Mouse (Mus musculus) granulocyte monocyte progenitor cell, adult 5-6 weeks (primary cell): Measurements from ENCODE around the gene Dclk1. TPM values are rescaled to one million over a fixed set of nuclear protein-coding genes. Genes with fewer than 3 reads are reported as not detected.

Experiments
- ATAC-seq: replicated peaks from 2 replicates; pipeline ENCODE4 v1.8.0; 2016; ENCODE audit warnings: mild to moderate bottlenecking, moderate TSS enrichment, inconsistent platforms; ENCODE audit not compliant: poor library complexity, severe bottlenecking
- total RNA-seq, 2 experiments: library from RNA; stranded (forward) in 1 of 2; stranded (reverse) in 1 of 2; fragments of 200-712, 200-1000 nt in 1 of 2; fragments of >200 nt in 1 of 2; fragmentation: Nextera tagmentation in 1 of 2; gene quantifications; 2 replicates each; pipeline ENCODE4 v1.2.3; 2014 to 2017

Dclk1 gene
- total RNA-seq, 2 experiments from 2014 or later: not detected

DNA sequence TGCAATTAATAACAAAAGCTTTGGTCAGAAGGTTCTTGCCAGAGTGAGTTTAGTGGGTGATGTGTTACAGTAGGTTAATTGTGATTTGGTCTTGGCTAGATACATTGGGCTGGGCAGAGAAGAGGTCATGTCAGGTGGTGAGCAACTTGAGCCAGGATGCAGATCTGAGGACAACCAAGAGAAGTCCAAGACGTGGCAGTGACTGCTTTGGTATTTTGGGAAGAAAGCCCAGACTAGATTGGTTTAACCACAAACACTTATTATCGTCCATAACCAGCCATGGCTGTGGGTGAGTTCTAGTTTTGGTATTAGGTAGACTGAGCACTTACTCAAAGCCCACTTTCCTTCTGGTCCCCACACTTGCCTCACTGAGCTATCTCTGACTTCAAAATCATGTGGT lies 287.2 kb downstream of the Dclk1 start:
- no peak for ATAC-seq

DNA sequence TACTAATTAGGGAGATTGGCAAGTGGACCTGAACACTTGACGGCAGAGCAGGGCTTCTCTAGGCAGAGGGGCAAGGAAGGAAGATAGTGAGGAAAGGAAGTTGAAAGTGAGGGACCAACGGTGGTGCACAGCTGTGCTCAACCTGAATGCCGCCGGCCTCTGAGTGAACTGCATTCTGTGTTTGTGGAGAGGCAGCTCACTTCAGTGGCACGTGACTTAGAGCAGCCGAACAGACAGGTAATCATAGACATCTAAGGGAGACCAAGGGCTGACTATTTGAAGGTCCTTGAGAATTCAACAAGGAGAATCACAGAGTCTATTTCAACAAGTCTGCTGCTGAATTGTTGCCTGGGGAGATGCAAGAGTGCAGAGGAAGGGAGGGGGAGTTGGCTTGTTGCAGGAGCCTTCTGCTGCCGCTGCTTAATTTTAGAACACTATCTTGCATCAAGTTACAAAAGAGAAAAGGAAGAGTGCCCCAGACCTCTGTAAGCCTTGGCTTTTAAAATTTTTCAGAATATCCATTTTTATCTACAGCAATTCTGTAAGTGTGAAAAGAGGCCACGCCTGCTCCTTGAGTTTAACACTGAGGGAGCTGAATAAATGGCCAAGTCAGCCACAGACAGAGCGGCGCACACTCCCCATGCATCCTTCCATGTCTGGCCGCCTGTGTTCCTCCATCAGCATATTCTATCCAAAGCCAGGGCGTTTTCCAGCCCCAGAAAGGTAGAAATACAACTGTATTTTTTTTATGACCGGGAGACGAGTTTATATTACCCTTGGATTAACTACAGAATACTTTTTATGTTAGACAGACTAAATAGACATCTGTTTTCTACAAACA lies 289.3 kb downstream of the Dclk1 start:
- no peak for ATAC-seq

DNA sequence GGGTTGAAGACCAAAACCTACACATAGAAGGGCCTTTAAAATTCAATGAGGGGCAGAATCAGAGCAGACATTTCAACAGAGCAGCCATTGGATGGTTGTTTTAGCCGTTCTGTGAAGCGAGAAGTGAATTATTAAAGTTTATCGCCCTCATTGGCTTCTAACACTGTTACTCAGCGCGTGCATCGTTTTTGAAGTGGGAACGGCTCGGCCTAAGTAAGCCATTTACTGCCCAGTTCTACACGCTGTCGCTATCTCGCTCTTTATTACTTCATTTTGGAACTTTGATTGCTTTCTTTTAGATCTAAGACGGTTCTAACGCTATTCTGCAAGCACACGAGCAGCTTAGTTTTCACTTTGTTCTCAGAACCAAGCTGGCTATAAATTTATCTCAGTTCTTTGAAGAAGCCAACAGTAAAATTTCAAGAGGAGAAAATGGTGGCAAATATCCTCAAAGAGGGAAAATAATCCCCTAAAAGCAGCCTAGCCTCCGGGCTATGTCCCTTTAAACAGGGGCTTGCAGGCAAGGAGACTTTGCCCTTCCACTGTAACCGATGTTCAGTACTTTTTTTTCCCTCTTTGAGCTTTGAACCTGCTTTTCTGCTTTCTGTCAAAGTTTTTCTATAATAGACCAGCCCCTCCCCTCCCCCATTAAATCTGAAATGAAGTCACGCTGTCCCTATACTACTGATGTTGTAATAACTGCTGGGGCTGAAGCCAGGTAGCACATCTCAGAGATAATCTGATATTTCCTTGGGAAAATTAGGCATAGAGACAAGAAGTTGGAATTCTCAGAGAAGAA lies 290.2 kb downstream of the Dclk1 start:
- ATAC-seq: no peak

DNA sequence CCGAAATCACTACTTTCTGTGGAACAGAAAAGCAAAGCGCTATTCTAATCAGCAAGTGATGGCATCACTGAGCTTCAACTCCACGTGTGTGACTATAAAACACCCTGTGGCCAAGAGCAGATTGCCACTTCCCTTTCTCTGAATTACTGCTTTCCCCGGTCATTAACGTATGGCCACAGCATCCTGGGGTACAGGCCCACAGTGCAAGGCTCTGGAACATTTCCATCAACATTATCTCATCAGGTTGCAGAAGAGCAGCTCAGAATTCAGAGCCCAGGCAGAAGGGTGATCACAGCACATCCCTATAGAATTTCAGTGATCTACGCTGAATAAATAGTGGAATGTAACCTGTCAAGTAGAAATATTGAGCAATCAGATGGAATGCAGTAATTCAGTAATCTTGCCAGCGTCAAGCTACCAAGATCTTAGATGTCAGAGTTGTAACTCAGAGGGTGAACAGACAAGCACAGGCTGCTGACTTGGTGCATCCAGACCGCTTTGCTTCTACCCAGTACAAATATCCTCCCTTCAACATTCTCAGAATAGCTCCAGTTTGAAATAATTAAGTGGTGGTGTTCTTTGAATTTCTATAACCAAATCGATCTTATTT lies 293.5 kb downstream of the Dclk1 start:
- peak; percentile 95 for ATAC-seq

DNA sequence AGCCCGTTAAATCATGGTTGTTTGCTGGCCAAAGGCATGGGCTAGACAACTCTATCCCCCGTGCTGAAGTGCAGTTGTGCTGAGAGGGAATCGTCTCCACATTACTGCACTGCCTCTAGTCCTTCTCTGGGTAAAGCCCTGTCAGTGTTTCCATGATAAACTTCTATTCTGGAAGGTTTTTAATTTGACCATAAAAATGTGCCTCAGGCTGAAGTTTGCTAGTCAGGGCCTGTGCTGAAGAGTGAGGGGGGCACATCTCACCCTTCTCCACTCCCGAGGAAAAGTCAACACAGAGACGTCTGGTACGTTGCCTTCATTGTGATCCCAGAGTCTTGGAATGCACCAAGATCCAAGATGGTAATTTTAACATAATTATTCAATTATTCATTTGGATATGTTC lies 294.7 kb downstream of the Dclk1 start:
- no peak for ATAC-seq

DNA sequence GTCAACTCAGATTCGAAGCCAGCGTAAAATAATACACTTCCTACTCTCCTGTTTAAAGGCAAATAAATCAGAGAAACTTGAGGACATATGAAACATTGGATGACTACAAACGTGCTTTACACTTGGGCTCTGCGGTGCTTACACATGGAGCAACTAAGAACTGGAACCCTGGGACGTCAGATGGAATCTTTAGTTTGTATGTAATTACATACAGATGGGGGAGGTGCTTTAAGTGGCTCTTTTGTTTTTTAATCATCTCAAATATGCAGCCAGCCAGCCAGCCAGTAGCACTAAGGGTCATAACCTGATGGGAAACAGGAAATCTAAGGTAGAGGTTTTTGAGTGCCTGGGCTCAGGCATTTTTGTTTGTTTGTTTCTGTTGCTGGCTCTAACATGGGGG lies 295.6 kb downstream of the Dclk1 start:
- ATAC-seq: no peak

DNA sequence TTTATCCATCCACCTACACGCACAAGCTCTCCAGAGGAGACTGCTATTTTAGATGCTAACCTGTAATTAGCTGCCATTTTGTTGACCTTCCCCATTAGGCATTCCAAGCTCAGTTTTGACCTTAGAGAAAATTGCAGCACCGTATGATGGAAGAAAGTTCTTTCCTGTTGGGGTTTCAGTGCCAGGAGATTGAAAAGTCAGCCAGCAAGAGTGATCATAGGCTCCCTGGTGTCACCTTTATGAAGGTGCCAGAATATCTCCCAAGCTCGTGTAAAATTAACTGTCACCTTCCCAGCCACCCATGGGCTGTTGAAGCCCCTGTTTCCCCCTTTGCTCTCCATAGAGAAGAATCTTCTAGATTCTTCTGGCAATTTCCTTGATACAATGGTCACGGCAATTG lies 297.2 kb downstream of the Dclk1 start:
- no peak for ATAC-seq

DNA sequence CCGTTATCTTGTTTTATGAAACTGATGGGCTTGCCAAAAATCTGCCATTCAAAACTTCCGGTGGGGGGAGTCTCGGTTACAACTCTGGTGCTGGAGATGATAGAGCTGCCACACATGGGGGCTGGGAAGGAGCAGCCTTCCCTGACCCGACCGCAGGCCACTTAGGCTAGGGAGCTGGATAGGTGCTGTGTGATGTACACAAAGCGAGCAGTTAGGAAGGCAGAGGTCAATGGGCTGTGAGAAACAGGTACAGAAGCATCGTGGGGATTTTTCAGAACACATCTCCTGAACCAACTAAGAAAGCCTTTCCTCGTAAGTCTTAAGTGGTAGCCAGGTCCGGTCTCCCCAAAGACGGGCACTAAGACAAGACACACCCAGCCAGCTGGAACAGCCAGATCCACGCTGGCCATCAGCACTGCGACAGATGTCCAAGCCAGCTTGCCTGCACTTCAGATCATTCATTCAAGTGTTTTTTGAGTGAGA lies 297.7 kb downstream of the Dclk1 start:
- no peak for ATAC-seq

DNA sequence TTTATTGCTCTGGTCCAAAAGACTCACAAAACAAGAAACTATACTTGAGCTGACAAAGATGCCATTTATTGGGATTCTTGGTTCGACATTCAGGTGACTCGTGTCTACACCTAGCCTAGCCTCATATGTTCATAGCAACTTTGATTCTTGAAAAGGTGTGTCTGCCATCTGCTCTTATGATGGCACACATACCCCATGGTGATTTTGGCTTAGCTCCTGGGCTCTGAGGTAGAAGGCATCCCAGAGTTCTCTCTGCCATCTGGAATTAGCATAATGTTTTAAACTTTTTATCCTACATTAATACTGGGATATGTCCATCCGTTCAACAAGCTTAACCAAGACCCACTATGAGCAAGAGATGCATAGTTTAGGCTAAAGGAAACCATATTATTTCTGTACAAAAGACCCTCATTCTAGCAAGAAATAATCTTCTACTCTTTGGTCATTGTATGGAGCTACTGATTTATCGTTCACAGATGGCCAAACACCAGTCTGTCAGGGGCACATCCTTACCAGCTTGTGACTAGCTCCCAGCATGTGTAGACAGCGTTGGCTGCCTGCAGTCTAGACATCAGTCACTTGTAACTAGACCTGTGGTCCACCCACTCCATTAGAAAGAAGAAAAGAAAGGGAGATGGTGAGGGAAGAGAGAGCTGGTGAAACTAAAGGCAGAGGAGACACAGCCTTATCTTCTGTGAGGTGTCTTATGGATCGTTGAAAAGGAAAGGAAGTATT lies 298.4 kb downstream of the Dclk1 start:
- no peak for ATAC-seq

DNA sequence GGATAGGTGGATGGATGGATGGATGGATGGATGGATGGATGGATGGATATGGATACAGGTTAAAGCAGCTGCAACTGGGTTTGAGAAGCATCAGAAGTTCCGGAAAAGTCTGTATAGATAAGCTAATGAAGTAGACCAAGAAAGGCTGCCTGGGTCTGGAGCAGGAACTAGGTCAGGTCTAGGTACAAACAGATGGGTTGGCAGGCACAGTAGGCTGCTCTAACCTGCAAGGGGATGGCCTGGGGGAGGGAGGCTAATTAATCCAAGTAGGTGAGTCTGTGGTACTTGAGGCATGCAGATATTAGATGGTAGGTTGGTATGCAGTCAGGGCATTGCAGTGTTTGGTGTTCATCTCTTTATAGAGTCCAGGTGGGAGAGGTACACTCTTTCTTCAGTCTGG lies 299.6 kb downstream of the Dclk1 start:
- ATAC-seq: no peak

DNA sequence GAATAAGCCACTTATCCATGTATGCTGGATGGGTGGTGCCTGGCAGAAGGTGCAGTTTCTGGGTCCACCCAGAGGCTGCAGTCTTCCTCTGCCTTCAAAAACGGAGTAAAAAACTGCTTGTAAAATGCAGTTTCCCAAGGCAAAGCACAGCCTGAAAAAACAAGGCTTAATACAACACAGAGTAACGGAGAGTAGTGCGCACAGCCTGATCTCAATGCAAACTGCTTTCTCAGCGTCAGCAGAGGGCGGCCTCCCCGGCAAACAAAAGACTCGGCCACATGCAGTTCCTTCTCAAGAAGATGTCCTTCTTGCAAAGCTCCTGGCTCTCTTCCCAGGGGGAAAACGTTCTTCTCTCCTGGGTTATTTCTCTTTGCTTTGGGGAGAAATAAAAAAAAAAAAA lies 300.1 kb downstream of the Dclk1 start:
- no peak for ATAC-seq

DNA sequence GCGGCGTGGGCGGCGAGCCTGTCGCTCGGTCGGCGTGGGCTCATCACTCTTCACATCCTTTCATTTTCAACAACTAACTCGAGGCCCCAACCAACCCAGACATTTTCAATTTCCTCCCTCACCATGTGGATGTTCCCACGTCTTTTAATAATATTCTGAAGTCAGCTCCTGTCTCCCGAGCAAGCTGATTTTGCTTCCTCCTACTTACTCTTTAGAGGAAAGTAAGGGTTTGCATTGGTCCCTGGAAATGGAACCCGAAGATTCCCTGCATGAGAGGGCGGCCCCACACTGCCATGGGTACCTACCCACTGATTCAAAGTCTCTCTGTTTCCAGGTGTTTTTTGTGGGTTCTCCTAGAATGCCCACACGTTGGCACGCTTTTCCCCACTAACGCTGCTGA lies 300.8 kb downstream of the Dclk1 start:
- ATAC-seq: no peak

DNA sequence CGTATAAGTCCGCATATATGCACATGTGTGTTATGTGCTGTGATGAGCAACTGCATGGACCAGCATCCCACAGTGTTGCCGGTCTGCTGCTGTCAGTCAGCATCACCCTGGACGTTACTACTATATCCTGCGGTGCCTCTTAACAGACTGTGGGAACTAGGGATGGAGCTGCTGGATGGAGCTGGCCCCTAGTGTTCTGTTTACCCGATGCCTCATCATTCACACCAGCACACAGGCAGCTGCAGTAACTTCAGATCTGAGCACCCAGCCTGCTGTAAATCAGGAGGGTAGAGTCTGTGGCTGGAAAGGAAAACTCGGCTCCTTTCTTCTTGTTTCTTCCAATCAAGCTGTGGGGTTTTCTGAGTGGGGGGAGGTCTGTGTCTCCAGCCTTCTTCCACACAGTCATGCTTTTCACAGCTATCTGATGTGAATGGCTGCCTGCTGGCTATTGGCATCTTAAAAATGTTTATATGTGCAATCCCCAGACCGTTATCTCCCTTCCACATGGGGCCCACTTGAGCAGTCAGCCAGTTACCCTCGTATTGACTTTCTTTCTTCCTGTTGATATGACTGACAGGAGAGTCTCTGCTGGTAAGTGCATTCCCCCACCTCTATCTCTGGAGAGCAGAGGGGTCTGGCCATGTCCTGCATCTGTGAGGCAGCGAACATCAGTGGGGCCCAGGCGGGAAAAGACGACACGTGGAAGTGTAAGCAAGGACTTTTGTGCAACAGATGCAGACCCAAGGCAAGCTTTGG lies 301.9 kb downstream of the Dclk1 start:
- no peak for ATAC-seq

DNA sequence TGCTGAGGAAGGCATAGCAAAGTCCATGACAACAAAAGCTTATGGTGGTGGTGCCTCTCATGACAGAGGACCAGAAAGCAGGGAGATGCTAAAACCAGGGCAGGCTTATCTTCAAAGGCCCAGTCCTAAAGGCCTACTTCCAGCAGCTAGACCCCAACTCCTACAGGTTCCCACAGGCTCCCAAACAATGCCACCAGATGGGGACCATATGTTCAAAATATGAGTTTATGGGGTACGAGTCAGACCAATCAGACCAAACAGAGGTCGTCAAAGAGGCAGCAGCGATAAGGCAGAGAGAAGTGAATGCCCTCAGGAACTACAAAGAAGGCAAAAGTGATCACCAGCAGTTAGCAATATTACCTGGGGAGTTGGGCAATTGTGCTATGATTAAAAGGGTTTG lies 303.1 kb downstream of the Dclk1 start:
- no peak for ATAC-seq

DNA sequence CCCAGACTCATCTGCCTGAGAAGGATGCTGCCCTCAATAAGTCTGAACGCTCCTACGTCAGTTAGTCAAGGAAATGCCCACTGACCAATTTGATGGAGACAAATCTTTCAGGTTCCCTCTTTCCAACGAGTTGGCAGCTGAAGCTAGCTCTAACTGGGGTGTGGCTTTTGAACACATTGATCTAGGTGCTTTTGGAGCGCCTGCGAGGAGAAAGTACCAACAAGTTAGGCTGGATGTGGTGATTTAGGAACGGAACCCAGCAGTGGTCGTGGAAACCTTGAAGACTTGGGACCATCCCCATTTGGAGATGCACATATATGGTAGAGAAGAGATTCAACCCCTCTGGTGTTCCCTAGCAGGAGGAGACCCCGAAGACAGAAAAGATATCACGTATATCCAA lies 303.8 kb downstream of the Dclk1 start:
- no peak for ATAC-seq

DNA sequence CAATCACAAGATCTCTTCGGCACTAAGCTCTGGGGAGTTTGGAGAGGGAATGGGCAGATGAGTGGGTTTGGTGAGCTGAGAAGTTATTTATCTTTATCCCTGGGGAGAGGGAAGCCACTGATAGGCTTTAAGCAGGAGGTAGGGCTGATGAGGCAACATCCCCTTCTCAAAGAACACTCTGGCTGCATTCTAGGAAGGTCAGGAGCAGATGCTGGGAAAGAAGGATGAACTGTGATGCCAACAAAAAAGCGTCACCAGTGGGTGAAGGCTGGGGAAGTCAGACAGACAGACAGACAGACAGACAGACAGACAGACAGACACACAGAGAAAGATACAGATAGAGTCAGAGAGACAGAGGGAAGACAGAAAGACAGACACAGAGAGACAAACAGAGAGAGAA lies 304.9 kb downstream of the Dclk1 start:
- no peak for ATAC-seq

DNA sequence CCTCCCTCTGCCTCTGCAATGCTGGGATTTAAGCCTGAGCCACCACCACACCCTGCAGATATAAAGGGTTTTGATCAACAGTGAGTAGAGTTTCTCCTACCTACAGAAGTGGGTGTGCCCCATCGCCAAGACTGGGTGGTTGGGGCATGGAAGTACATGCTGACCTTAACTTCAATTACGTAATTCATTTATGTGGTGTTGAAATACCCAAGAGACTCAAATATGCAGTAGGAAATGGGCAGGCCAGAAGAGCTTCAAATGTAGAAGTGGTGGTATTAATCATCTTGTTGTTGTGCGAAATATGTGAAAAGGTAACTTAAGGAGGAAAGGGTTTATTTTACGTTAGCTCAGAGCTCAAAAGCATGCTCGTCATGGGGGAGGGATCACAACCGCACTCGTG lies 307.2 kb downstream of the Dclk1 start:
- peak; percentile 94 for ATAC-seq

DNA sequence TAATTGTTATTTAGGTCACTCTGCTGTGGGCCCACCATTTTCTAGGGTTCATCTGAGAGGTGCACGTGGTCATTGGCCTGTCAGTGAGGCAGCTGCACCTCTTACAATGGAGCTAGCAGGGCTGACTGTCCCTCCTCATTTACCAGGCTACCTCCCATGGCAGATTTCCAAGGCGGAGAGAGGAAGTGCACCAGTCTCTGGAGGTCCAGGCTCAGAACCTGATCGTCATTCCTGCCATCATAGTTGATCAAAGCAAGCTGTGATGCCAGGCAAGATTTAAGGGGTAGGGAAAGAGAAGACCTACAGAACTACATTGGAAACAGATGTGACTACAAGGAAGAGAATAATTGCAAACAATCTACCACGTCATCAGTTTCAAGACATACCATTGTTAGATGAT lies 308.8 kb downstream of the Dclk1 start:
- ATAC-seq: no peak

DNA sequence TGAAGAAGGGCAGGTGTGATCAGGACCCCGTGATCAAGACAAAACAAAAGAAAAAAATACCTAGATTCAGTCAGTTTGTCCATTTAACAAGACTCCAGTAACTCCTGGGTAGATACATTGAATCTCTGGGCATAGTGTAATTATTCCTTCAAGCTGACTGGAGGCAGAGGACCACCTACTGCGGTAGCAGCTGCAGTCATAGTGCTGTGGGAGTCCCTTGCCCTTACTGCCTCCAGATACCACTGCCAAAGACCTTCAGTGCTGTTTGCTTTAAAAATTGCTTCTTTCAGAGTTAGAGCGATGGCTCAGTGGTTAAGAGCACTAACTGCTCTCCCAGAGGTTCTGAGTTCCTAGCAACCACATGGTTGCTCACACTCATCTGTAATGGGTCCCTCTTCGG lies 309.7 kb downstream of the Dclk1 start:
- no peak for ATAC-seq

DNA sequence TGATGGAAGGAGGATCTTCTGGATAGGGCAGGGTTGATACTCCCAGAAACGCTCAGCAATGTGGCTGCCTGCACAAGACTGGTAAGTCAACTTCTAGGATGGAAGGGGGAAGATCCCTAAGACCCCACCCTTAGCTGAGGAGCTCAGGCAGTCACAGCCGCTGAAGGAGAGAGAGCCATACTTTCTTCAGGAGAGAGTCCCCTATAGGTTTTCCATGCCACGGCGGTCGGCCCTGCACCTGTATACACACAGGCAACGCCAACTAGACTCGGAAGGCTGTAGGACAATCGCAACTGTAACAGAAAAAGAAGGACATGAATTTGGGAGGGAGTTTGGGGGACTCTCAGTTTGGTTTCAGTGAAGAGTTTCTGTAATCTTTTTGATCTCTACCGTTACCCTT lies 310.9 kb downstream of the Dclk1 start:
- no peak for ATAC-seq
